ENCODE assay signal across 17 mouse cellular contexts in genomic region chr15:98048918-98049700, GRCm38 (mm10). TPM values are rescaled to one million over a fixed set of nuclear protein-coding genes. Genes with fewer than 3 reads are reported as not detected.
"Had no signal": no experiment of that assay in that cellular context is flagged by ENCODE, and none has a peak within 500 bp of the region (broad histone marks: within the 10 kb centered on the region; RNA-seq: fewer than 3 reads in every experiment).

No protein-coding gene starts in this region.

- H3K4me1 ChIP-seq: liver, embryonic 15.5 days; midbrain, embryonic 15.5 days had no signal

- H3K9me3 ChIP-seq: liver, embryonic 15.5 days; midbrain, embryonic 15.5 days had no signal

- DNase-seq: kidney, adult 9 months; kidney, postnatal 36 days; layer of hippocampus, adult 9-11 months; left cerebral cortex, postnatal 4 days; lung, adult 2 months; lung, postnatal 36 days; right cerebral cortex, postnatal 25 days; thymus, postnatal 14 days had no signal

- H3K4me3 ChIP-seq: liver, embryonic 15.5 days; midbrain, embryonic 15.5 days had no signal

- ATAC-seq: lung, postnatal 0 days; midbrain, embryonic 15.5 days had no signal

- H3K4me2 ChIP-seq: liver, embryonic 11.5 days; liver, embryonic 15.5 days; midbrain, embryonic 11.5 days; midbrain, embryonic 15.5 days had no signal

- H3K27me3 ChIP-seq: liver, embryonic 15.5 days; midbrain, embryonic 15.5 days had no signal

- H3K9ac ChIP-seq: liver, embryonic 15.5 days; midbrain, embryonic 15.5 days had no signal

- H3K27ac ChIP-seq: kidney, postnatal 0 days; liver, embryonic 15.5 days; midbrain, embryonic 15.5 days; stomach, postnatal 0 days had no signal

RNA-seq across cellular contexts. Expression of gene Col2a1, which starts 44.6 kb away (rescaled TPM):
- total RNA-seq: megakaryocyte, adult 5-6 weeks; monocyte, adult 5-6 weeks had no signal
